26 mouse cellular contexts compared by ENCODE assay signal in the genomic region with DNA sequence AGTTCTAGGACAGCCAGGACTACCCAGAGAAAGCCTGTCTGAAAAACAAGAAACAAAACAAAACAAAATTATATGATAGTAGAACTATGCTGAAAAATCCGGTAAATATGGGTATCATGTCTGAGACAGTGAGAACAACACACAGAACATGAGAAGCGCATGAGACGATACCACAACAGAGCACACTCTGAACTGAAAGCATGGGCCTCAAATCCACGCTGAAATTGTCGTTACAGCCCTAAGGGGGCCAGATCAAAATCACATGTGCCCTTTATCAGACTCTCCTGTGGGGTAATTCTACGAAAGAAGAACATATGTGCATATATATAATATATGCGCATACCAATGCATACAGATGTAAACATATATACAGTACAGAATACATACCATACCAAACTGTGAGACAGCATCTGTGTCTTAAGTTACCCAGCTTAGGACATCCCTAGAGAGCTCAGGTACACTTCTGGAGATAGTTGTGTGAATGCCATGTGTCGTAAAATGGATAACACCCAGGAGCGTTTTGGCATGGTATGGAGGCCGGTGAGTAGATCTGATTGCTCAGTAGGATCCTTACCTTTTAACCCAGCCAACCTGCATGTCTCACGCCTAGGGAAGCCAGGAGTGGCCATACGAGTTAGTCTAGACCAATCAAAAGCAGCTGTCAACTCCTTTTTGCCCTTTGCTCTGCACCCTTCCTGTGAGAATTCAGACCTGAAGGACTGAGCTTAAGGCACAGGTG.
"Had no signal": no experiment of that assay in that cellular context is flagged by ENCODE, and none has a peak within 500 bp of the region (broad histone marks: within the 10 kb centered on the region; RNA-seq: fewer than 3 reads in every experiment).

No protein-coding gene starts in this region.

- H3K9me3 ChIP-seq: heart, embryonic 13.5 days; heart, embryonic 15.5 days; hindbrain, embryonic 13.5 days; hindbrain, embryonic 15.5 days; kidney, embryonic 15.5 days; limb, embryonic 13.5 days; limb, embryonic 15.5 days had no signal

- DNase-seq: gastrocnemius, adult 2 months; gastrocnemius, postnatal 10 days; gastrocnemius, postnatal 25 days; heart, adult 11 months; heart, postnatal 14 days; heart, postnatal 36 days; kidney, adult 11 months; kidney, adult 2 months; kidney, adult 9 months; kidney, postnatal 14 days; kidney, postnatal 36 days; layer of hippocampus, adult 9-11 months; layer of hippocampus, postnatal 36 days; left cerebral cortex, postnatal 4 days had no signal

- H3K27ac ChIP-seq: gastrocnemius, adult 2 months; heart, embryonic 13.5 days; heart, embryonic 15.5 days; hindbrain, embryonic 13.5 days; hindbrain, embryonic 15.5 days; hindbrain, postnatal 0 days; kidney, embryonic 15.5 days; kidney, postnatal 0 days; limb, embryonic 13.5 days; limb, embryonic 15.5 days had no signal

- H3K4me3 ChIP-seq: gastrocnemius, adult 2 months; heart, embryonic 13.5 days; heart, embryonic 15.5 days; hindbrain, embryonic 13.5 days; hindbrain, embryonic 15.5 days; kidney, embryonic 15.5 days; limb, embryonic 13.5 days; limb, embryonic 15.5 days had no signal

- H3K9ac ChIP-seq: heart, embryonic 13.5 days; heart, embryonic 15.5 days; hindbrain, embryonic 13.5 days; hindbrain, embryonic 15.5 days; kidney, embryonic 15.5 days; limb, embryonic 13.5 days; limb, embryonic 15.5 days had no signal

- ATAC-seq: forebrain, embryonic 16.5 days; hindbrain, postnatal 0 days; intestine, embryonic 16.5 days had no signal

- H3K36me3 ChIP-seq: heart, embryonic 13.5 days; heart, embryonic 15.5 days; hindbrain, embryonic 13.5 days; hindbrain, embryonic 15.5 days; kidney, embryonic 15.5 days; limb, embryonic 13.5 days; limb, embryonic 15.5 days had no signal

- H3K4me2 ChIP-seq: heart, embryonic 11.5 days; heart, embryonic 13.5 days; heart, embryonic 15.5 days; hindbrain, embryonic 13.5 days; hindbrain, embryonic 15.5 days; kidney, embryonic 15.5 days; limb, embryonic 13.5 days; limb, embryonic 15.5 days had no signal

- H3K4me1 ChIP-seq: heart, embryonic 15.5 days; hindbrain, embryonic 13.5 days had no signal

- H3K27me3 ChIP-seq: kidney, embryonic 15.5 days; limb, embryonic 15.5 days had no signal
